Mouse (Mus musculus): ENCODE results near the gene Ccr6. TPM values are rescaled to one million over a fixed set of nuclear protein-coding genes. Genes with fewer than 3 reads are reported as not detected.

Gene Ccr6
- polyA plus RNA-seq, 1 experiment from 2014 or later: not detected

DNA sequence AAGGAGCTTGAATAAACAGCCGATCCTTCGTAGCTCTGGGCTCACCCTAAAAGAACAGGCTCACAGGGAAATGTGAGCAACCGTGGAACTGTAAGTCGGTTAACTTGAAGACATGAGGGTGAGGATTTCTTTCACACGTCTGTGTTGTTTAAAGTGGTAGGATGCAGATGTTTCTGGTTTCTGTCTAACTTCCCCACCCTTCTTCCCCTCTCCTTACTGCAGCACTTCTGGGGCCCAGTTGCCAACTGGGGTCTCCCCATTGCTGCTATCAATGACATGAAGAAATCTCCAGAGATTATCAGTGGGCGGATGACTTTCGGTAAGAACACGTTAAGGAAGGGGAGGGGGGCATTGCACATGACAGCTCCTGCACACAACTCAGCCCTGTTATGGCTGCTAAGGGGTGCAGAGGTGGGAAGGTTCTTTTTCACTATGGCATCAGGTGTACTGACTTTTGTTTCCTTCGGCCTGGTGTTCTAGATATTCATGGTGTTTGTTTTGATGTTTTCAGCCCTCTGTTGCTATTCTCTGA lies 60.5 kb downstream of the Ccr6 start:
- Histone ChIP-seq H3K27ac (no peak overlapping the region), H3K27me3 (ENCODE audit: insufficient read depth, poor library complexity, severe bottlenecking) (no peaks in the 10 kb centered on the region), H3K4me3 (no peak overlapping the region), H3K36me3 (no peaks in the 10 kb centered on the region; the same call in 1 of the 2 replicates), H3K9me3 (no peaks in the 10 kb centered on the region), H3K4me1 (no peaks in the 10 kb centered on the region)
- 81% methylated on average over 9 of the region's 9 CpGs for WGBS
- DNase-seq (ENCODE audit: low spot score): no peak

DNA sequence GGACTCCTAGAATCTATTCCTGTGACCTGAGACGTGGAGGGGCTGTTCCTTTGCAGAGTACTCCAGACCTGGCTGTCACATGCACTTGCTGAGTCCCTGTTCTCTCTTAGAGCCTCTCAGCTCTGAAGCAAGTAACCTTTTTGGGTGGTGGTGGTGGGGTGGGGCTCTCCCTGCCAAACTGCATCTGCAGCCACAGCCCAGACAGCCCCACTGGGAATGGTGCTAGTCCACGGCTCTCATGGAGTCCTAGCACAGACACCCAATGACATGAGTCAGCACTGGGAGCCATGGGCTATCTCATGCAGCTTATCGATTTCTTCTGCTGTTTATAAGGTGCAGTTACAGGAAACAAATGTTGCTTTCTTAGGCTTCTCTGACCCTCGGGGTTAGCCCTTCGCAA lies 61.9 kb downstream of the Ccr6 start:
- WGBS: 82% methylated on average over 5 of the region's 5 CpGs
- Histone ChIP-seq H3K9me3 (no peaks in the 10 kb centered on the region), H3K4me3 (no peak overlapping the region), H3K27ac (no peak overlapping the region), H3K27me3 (ENCODE audit: insufficient read depth, poor library complexity, severe bottlenecking) (no peaks in the 10 kb centered on the region), H3K4me1 (no peaks in the 10 kb centered on the region), H3K36me3 (no peaks in the 10 kb centered on the region; the same call in 1 of the 2 replicates)
- no peak for DNase-seq (ENCODE audit: low spot score)

- H3K27ac ChIP-seq: no peak overlapping the region
- H3K9me3 ChIP-seq: no peaks in the 10 kb centered on the region
- H3K4me1 ChIP-seq: no peaks in the 10 kb centered on the region
- no peak for DNase-seq (ENCODE audit: low spot score)
- 92% methylated on average over 2 of the region's 2 CpGs for WGBS
- no peaks in the 10 kb centered on the region; the same call in 1 of the 2 replicates for H3K36me3 ChIP-seq
- no peak overlapping the region for H3K4me3 ChIP-seq
- H3K27me3 ChIP-seq (ENCODE audit: insufficient read depth, poor library complexity, severe bottlenecking): no peaks in the 10 kb centered on the region
Measured at GRCm38 (mm10) chr17:8298281-8298680, 62.4 kb downstream of the Ccr6 start.

- H3K36me3 ChIP-seq: no peaks in the 10 kb centered on the region; the same call in 1 of the 2 replicates
- no peaks in the 10 kb centered on the region for H3K27me3 ChIP-seq (ENCODE audit: insufficient read depth, poor library complexity, severe bottlenecking)
- no peak overlapping the region for H3K4me3 ChIP-seq
- H3K27ac ChIP-seq: no peak overlapping the region
- no peak for DNase-seq (ENCODE audit: low spot score)
- no peaks in the 10 kb centered on the region for H3K4me1 ChIP-seq
- no peaks in the 10 kb centered on the region for H3K9me3 ChIP-seq
Measured at GRCm38 (mm10) chr17:8299524-8299923, 63.7 kb downstream of the Ccr6 start.

DNA sequence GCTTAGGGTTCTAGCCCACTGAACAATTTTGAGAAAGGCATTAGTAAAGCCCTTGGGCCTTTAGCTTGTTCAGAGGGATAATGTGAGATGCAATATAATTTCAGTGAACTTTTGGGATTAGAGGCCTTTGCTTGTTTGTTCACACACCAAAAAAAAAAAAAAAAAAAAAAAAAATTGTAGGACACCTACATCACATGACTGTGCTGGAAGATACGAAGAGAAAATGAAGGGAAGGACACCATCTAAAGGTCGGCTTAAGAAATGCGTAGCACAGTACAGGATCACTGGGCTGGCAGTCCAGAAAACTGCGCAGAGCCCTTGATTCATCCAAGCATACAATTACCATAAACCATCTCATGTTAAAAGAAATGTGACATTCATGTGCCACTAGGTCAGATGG lies 65.7 kb downstream of the Ccr6 start:
- Histone ChIP-seq H3K27me3 (ENCODE audit: insufficient read depth, poor library complexity, severe bottlenecking) (no peaks in the 10 kb centered on the region), H3K4me3 (no peak overlapping the region), H3K27ac (no peak overlapping the region), H3K9me3 (no peaks in the 10 kb centered on the region), H3K4me1 (no peaks in the 10 kb centered on the region), H3K36me3 (no peaks in the 10 kb centered on the region; the same call in 1 of the 2 replicates)
- DNase-seq (ENCODE audit: low spot score): no peak
- 76% methylated on average over 4 of the region's 4 CpGs for WGBS

DNA sequence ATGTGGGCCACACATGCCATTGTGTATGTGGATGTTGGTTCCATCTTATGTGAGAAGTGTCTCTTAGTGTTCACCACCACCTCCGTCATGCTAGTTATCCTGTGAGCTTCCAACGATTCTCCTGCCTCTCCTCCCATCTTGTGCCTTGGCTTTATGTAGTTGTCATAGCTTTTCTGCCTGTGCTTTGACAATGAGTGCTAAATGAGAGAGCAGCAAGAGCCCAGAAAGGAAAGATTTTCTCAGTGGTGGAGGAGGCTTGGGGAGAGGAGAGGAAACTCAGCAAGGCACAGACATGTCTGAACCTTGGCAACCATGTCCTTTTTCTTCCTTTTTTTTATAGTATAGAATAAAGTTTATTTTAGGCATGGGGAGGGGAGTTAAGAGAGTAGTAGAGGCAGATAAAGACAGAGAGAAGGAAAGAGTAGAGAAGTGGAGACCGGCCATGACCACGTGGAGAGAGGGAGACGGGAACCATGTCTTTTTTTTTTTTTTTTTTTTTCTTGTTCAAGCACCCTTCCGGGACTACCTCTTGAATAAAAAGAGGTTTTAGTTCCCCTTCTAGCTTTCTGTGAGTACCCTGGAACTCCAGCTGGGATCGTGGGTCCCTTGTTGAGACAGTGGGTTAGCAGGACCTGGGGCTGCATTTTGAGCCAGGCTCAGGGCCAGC lies 67.1 kb downstream of the Ccr6 start:
- no peaks in the 10 kb centered on the region for H3K4me1 ChIP-seq

DNA sequence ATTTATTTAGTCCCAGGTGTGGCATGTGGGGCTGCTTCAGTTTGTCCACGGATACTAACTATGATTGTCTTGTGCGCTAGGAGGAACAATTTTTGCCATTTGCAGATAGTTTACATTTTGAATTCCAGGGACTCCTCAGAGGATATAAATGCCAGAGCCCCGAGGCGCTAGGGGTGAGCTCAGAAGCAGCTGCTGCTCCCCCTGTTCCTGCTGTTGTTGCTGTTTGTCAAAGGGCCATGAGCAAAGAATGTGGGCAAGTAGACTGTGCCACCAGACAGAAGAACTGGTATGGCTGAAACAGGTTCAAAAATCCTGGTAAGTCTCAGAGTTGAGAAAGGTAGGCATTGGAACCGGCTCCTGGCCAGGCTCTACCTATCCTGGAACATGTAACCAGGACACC lies 67.8 kb downstream of the Ccr6 start:
- no peaks in the 10 kb centered on the region for H3K27me3 ChIP-seq (ENCODE audit: insufficient read depth, poor library complexity, severe bottlenecking)
- H3K4me3 ChIP-seq: no peak overlapping the region
- H3K36me3 ChIP-seq: no peaks in the 10 kb centered on the region
- no peaks in the 10 kb centered on the region for H3K9me3 ChIP-seq
- no peak overlapping the region for H3K27ac ChIP-seq
- 72% methylated on average over 5 of the region's 5 CpGs for WGBS
- no peak for DNase-seq (ENCODE audit: low spot score)
- H3K4me1 ChIP-seq: no peaks in the 10 kb centered on the region

More for the DNA sequence above, 67.1 kb downstream of the Ccr6 start:
- no peak for DNase-seq (ENCODE audit: low spot score)
- H3K4me3 ChIP-seq: no peak overlapping the region
- WGBS: 64% methylated on average over 7 of the region's 7 CpGs
- no peak overlapping the region for H3K27ac ChIP-seq
- H3K36me3 ChIP-seq: no peaks in the 10 kb centered on the region
- no peaks in the 10 kb centered on the region for H3K9me3 ChIP-seq
- H3K27me3 ChIP-seq (ENCODE audit: insufficient read depth, poor library complexity, severe bottlenecking): no peaks in the 10 kb centered on the region

GRCm38 (mm10) chr17:8305801-8306200 lies 70.0 kb downstream of the Ccr6 start:
- H3K4me3 ChIP-seq: no peak overlapping the region
- no peak overlapping the region for H3K27ac ChIP-seq
- no peaks in the 10 kb centered on the region for H3K4me1 ChIP-seq
- no peaks in the 10 kb centered on the region for H3K27me3 ChIP-seq (ENCODE audit: insufficient read depth, poor library complexity, severe bottlenecking)
- WGBS: 22% methylated on average over 3 of the region's 3 CpGs
- H3K36me3 ChIP-seq: no peaks in the 10 kb centered on the region
- no peak for DNase-seq (ENCODE audit: low spot score)
- H3K9me3 ChIP-seq: no peaks in the 10 kb centered on the region

Other genes with a start within 250 kb of the Ccr6 start
- 0.10 TPM in 1 of 2 replicates, not detected in the other for gene Gm49673, start 88.3 kb upstream of the Ccr6 start, polyA plus RNA-seq (2016; fragmentation: Nextera tagmentation; extraction: Ambion mirVana)
- gene Rnaset2a, start 87.9 kb upstream of the Ccr6 start, polyA plus RNA-seq (2016; fragmentation: Nextera tagmentation; extraction: Ambion mirVana): 25.0 and 30.2 TPM in 2 replicates
- gene Fgfr1op, start 70.5 kb upstream of the Ccr6 start, polyA plus RNA-seq (2016; fragmentation: Nextera tagmentation; extraction: Ambion mirVana): 24.9 and 30.8 TPM in 2 replicates
- 96.2 and 144 TPM in 2 replicates for gene Mpc1, start 46.9 kb downstream of the Ccr6 start, polyA plus RNA-seq (2016; fragmentation: Nextera tagmentation; extraction: Ambion mirVana)
- 79.4 and 85.3 TPM in 2 replicates for gene Sft2d1, start 75.1 kb downstream of the Ccr6 start, polyA plus RNA-seq (2016; fragmentation: Nextera tagmentation; extraction: Ambion mirVana)
- gene Prr18, start 101.4 kb downstream of the Ccr6 start, polyA plus RNA-seq (2016; fragmentation: Nextera tagmentation; extraction: Ambion mirVana): 0.07 and 0.11 TPM in 2 replicates
- gene T2, start 119.9 kb downstream of the Ccr6 start, polyA plus RNA-seq (2016; fragmentation: Nextera tagmentation; extraction: Ambion mirVana): 0.14 and 0.52 TPM in 2 replicates
- gene T, start 198.4 kb downstream of the Ccr6 start, polyA plus RNA-seq (2016; fragmentation: Nextera tagmentation; extraction: Ambion mirVana): 0.29 TPM in 1 of 2 replicates, not detected in the other